Mouse (Mus musculus): ENCODE results near the gene Gm10228. TPM values are rescaled to one million over a fixed set of nuclear protein-coding genes. Genes with fewer than 3 reads are reported as not detected.
"Not testable (repeated sequence)": the region's sequence is repeated elsewhere in the genome, so short reads cannot be mapped to it uniquely, and the experiment has no call there.

The Gm10228 gene
- not detected for total RNA-seq (2021)
- long read RNA-seq, experiment 1, result 0 reads
- long read RNA-seq, experiment 2, result 0 reads

- not testable (repeated sequence) for DNase-seq (ENCODE audit: low spot score in 2 of 2)
These were observed at the start of gene Gm10228 for GRCm38 (mm10) chr16:89041372-89041771. Gene Gm10228 (minus strand): TSS chr16:89041472.

GRCm38 (mm10) chr16:89071041-89071440 is 29.8 kb upstream of the Gm10228 start:
- DNase-seq (ENCODE audit: low spot score in 2 of 2), result not testable (repeated sequence)

- DNase-seq (ENCODE audit: low spot score in 2 of 2), result not testable (repeated sequence)
These were observed 22.6 kb upstream of the Gm10228 start, which contains the start of gene 1110025L11Rik for GRCm38 (mm10) chr16:89063902-89064301. Gene 1110025L11Rik (minus strand): TSS chr16:89064002.

- DNase-seq (ENCODE audit: low spot score in 2 of 2), result no peak
These were observed 6.5 kb upstream of the Gm10228 start, which contains the start of gene Krtap6-5 for GRCm38 (mm10) chr16:89047783-89048182. Gene Krtap6-5 (minus strand): TSS chr16:89047883.

GRCm38 (mm10) chr16:89031399-89031798 is 9.9 kb downstream of the Gm10228 start, which contains the start of gene Krtap6-1:
Gene Krtap6-1 (plus strand): TSS chr16:89031699.
- DNase-seq (ENCODE audit: low spot score in 2 of 2), result not testable (repeated sequence)

GRCm38 (mm10) chr16:89014984-89015383 is 26.3 kb downstream of the Gm10228 start, which contains the start of gene Gm10229:
Gene Gm10229 (plus strand): TSS chr16:89015284.
- DNase-seq (ENCODE audit: low spot score in 2 of 2), result not testable (repeated sequence)

- DNase-seq (ENCODE audit: low spot score in 2 of 2), result no peak
These were observed 27.3 kb downstream of the Gm10228 start for GRCm38 (mm10) chr16:89013973-89014372.

- no peak for DNase-seq (ENCODE audit: low spot score in 2 of 2)
These were observed 30.6 kb downstream of the Gm10228 start, which contains the start of gene Krtap22-2 for GRCm38 (mm10) chr16:89010659-89011058. Gene Krtap22-2 (minus strand): TSS chr16:89010759.

Other genes with a start within 250 kb of the Gm10228 start
- gene Gm20741, start 229.3 kb downstream of the Gm10228 start, total RNA-seq (2021), result not detected
- not detected for gene Krtap15, start 221.3 kb downstream of the Gm10228 start, total RNA-seq (2021)
- not detected for gene Krtap14, start 215.3 kb downstream of the Gm10228 start, total RNA-seq (2021)
- gene Krtap19-1, start 172.1 kb downstream of the Gm10228 start, total RNA-seq (2021), result not detected
- gene Krtap19-2, start 167.2 kb downstream of the Gm10228 start, total RNA-seq (2021), result not detected
- gene Krtap19-3, start 163.4 kb downstream of the Gm10228 start, total RNA-seq (2021), result not detected
- not detected for gene Krtap19-4, start 156.4 kb downstream of the Gm10228 start, total RNA-seq (2021)
- gene Krtap19-5, start 145.0 kb downstream of the Gm10228 start, total RNA-seq (2021), result not detected
- gene Krtap19-9b, start 109.2 kb downstream of the Gm10228 start, total RNA-seq (2021), result not detected
- not detected for gene Krtap16-3, start 78.6 kb downstream of the Gm10228 start, total RNA-seq (2021)
- gene Krtap22-2, start 30.7 kb downstream of the Gm10228 start, total RNA-seq (2021), result not detected
- gene Gm10229, start 26.2 kb downstream of the Gm10228 start, total RNA-seq (2021), result not detected
- not detected for gene Krtap6-1, start 9.8 kb downstream of the Gm10228 start, total RNA-seq (2021)
- gene Krtap6-5, start 6.4 kb upstream of the Gm10228 start, total RNA-seq (2021), result not detected
- gene 1110025L11Rik, start 22.5 kb upstream of the Gm10228 start, total RNA-seq (2021), result not detected
- not detected for gene Krtap6-3, start 42.5 kb upstream of the Gm10228 start, total RNA-seq (2021)
- not detected for gene Gm6358, start 99.4 kb upstream of the Gm10228 start, total RNA-seq (2021)
- gene Gm10061, start 109.6 kb upstream of the Gm10228 start, total RNA-seq (2021), result not detected
- gene Gm9789, start 116.5 kb upstream of the Gm10228 start, total RNA-seq (2021), result not detected
- not detected for gene Gm7735, start 128.0 kb upstream of the Gm10228 start, total RNA-seq (2021)
- gene 1110057P08Rik, start 133.3 kb upstream of the Gm10228 start, total RNA-seq (2021), result not detected
- not detected for gene Krtap20-2, start 164.4 kb upstream of the Gm10228 start, total RNA-seq (2021)